Mouse (Mus musculus): Measurements from ENCODE around the gene Stam. TPM values are rescaled to one million over a fixed set of nuclear protein-coding genes. Genes with fewer than 3 reads are reported as not detected.

Stam gene
- 128 and 139 TPM in 2 replicates for polyA plus RNA-seq (2014; fragmentation: Nextera tagmentation; extraction: Ambion mirVana)

DNA sequence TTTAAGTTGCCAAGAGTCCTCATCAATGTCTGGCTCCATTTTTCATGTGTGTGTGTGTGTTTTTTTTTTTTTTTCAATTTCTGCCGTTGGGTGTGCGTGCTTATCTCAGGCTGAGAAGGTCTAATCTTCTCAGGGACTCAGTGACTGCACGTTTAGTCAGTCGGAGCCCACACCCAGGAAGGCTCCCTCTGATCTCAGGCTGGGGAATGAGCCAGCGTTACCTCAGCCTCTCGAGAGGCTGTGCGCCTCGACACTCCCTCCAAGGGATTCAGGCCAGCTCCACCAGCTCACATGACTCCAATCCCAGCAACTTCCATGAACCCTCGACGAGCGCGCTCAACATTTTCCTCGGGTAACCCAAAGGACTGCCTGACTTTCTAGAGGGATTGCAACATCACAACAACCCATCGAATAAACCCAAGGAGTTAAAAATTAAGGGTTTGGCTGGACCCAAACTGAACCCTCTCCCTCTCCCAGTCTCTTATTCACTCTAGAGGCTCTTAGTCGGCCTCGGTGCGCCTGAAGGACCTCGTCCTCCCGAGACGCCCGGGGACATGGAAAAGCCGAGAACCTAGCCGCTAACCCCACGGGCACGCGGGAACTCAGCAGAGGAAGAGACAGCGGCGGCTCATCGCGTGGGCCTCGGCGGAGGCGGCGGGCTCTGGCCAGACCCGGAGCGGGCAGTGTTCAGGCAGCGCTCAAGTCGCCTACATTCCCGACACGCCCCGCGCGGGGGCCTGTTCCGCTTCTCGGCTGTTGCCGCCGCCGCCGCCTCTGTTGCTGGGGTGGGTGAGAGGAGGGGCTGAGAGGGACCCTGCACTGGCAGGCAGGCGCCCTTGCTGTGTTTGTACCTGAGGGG is at the start of gene Stam:
Gene Stam (plus strand): TSS at position 737 of the 859 bp plus-strand sequence.
- WGBS = under 1% methylated on average over 46 of the region's 50 CpGs
- H3K9me3 ChIP-seq (replicated peaks; ENCODE audit: control insufficient read depth, low read length) = no peaks in the 10 kb centered on the region

DNA sequence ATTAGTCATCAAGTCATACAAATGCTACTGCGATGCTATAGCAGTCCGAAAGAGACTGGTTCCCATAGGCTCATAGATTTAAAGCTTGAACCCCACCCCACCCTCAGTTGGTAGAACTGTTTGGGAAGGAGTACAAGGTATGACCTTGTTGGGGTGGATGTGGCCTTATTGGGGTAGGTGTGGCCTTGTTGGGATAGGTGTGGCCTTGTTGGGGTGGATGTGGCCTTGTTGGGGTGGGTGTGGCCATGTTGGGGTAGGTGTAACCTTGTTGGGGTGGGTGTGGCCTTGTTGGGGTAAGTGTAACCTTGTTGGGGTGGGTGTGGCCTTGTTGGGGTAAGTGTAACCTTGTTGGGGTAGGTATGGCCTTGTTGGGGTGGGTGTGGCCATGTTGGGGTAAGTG is 32.6 kb upstream of the Stam start:
- Histone ChIP-seq H3K36me3 (ENCODE audit: control insufficient read depth, insufficient read depth, low read length) (no peaks in the 10 kb centered on the region), H3K9me3 (replicated peaks; ENCODE audit: control insufficient read depth, low read length) (no peaks in the 10 kb centered on the region), H3K9ac (ENCODE audit: low read length) (no peak overlapping the region), H3K4me1 (ENCODE audit: control insufficient read depth, insufficient read depth, low read length) (no peaks in the 10 kb centered on the region), H3K4me2 (ENCODE audit: low read length) (no peak overlapping the region), H3K27ac (ENCODE audit: low read depth, low read length) (no peak overlapping the region), H3K4me3 (ENCODE audit: low read depth, low read length) (no peak overlapping the region), H3K27me3 (replicated peaks; ENCODE audit: control insufficient read depth, insufficient read depth, low read length) (no peaks in the 10 kb centered on the region)
- 96% methylated on average over 2 of the region's 2 CpGs for WGBS
- DNase-seq (ENCODE audit: low spot score) (no peak), ATAC-seq (no peak)

More for the DNA sequence above, at the start of gene Stam:
- ATAC-seq (peak; percentile 98), DNase-seq (ENCODE audit: low spot score) (peak; percentile 94)
- Histone ChIP-seq H3K27ac (ENCODE audit: low read depth, low read length) (peak within 1 kb of the TSS; percentile 92), H3K9ac (ENCODE audit: low read length) (peak within 1 kb of the TSS; percentile 90), H3K4me2 (ENCODE audit: low read length) (peak within 1 kb of the TSS; percentile 52), H3K27me3 (replicated peaks; ENCODE audit: control insufficient read depth, insufficient read depth, low read length) (no peaks in the 10 kb centered on the region), H3K36me3 (ENCODE audit: control insufficient read depth, insufficient read depth, low read length) (no peaks in the 10 kb centered on the region), H3K4me1 (ENCODE audit: control insufficient read depth, insufficient read depth, low read length) (peaks cover 21% of the 10 kb centered on the region), H3K4me3 (ENCODE audit: low read depth, low read length) (peak within 1 kb of the TSS; percentile 74)

DNA sequence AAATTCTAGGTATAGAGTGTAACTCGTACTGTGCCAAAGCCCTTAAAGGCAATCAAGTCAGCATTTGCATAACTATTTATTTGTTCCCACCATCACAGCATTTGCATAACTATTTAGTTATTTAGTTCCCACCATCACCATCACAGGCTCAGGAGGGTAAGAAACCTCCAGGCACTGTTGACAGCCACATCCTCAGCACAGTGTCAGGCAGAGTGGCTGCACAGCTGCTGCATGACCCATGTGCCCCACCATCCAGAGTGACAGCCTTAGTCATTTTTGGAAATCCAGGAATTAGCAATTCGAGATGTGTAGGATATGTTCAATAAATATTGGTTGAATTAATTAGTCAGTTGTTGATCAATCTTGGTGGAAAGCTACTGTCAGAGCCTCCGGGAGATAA is 30.9 kb upstream of the Stam start:
- ATAC-seq (no peak), DNase-seq (ENCODE audit: low spot score) (no peak)
- no peaks in the 10 kb centered on the region for H3K27me3 ChIP-seq (replicated peaks; ENCODE audit: control insufficient read depth, insufficient read depth, low read length)
- H3K4me3 ChIP-seq (ENCODE audit: low read depth, low read length) = no peak overlapping the region
- no peaks in the 10 kb centered on the region for H3K4me1 ChIP-seq (ENCODE audit: control insufficient read depth, insufficient read depth, low read length)
- no peak overlapping the region for H3K27ac ChIP-seq (ENCODE audit: low read depth, low read length)
- H3K9me3 ChIP-seq (replicated peaks; ENCODE audit: control insufficient read depth, low read length) = no peaks in the 10 kb centered on the region
- H3K9ac ChIP-seq (ENCODE audit: low read length) = no peak overlapping the region
- H3K36me3 ChIP-seq (ENCODE audit: control insufficient read depth, insufficient read depth, low read length) = no peaks in the 10 kb centered on the region
- WGBS = 66% methylated on average over 3 of the region's 3 CpGs
- H3K4me2 ChIP-seq (ENCODE audit: low read length) = no peak overlapping the region

DNA sequence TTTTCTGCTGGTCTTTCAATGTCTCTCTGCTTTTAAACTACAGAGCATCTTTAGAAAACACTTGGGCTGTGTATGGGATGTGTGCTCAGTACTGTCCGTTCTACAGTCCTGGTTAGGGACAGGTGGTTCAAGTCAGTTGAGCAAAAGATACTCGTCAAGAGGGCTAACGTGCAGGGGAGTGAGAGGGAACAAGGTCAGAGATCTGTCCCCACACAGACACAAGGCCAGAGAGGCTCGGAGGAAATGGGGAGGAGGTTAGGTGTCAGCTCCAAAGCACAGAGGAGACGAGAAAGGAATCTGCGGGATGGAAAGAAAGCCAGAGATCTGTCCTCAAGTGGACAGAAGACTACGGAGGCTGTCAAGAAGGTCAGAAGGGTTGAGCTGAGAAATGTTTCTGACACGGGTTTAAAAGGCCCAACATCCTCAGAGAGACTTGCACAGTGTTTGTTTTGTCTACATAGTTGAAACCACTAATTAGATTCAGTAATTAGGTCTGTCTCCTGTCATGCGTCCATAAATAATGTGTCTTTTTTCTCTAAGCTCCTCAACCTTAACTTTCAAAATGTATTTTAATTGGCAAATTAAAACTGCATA is 30.2 kb upstream of the Stam start:
- no peak for ATAC-seq
- Histone ChIP-seq H3K27ac (ENCODE audit: low read depth, low read length) (no peak overlapping the region), H3K9ac (ENCODE audit: low read length) (no peak overlapping the region), H3K36me3 (ENCODE audit: control insufficient read depth, insufficient read depth, low read length) (no peaks in the 10 kb centered on the region), H3K27me3 (replicated peaks; ENCODE audit: control insufficient read depth, insufficient read depth, low read length) (no peaks in the 10 kb centered on the region), H3K4me1 (ENCODE audit: control insufficient read depth, insufficient read depth, low read length) (no peaks in the 10 kb centered on the region), H3K4me2 (ENCODE audit: low read length) (no peak overlapping the region), H3K9me3 (replicated peaks; ENCODE audit: control insufficient read depth, low read length) (no peaks in the 10 kb centered on the region), H3K4me3 (ENCODE audit: low read depth, low read length) (no peak overlapping the region)
- DNase-seq (ENCODE audit: low spot score) = peak; percentile 14
- 36% methylated on average over 9 of the region's 9 CpGs for WGBS

DNA sequence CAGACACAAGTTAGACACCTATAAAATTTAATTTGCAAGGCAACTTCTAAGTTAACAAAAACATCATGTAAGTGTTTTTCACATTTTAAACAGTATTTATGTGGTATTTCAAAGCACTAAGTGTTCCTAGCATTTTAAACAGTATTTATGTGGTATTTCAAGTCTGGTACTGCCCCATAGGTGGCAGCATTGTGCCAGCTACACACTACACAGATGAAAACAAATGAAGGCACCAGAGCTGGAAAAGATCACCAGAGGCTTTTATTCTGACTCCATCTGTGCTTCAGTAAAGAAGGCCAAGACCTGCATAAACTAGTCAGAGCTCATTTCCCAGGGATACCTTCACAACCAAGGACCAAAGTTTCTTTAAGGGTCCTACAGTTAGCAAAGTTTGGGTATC is 25.5 kb upstream of the Stam start:
- no peak overlapping the region for H3K9ac ChIP-seq (ENCODE audit: low read length)
- no peaks in the 10 kb centered on the region for H3K36me3 ChIP-seq (ENCODE audit: control insufficient read depth, insufficient read depth, low read length)
- no peaks in the 10 kb centered on the region for H3K27me3 ChIP-seq (replicated peaks; ENCODE audit: control insufficient read depth, insufficient read depth, low read length)
- DNase-seq (ENCODE audit: low spot score) (peak; percentile 91), ATAC-seq (peak; percentile 86)
- no peaks in the 10 kb centered on the region for H3K4me1 ChIP-seq (ENCODE audit: control insufficient read depth, insufficient read depth, low read length)
- H3K4me2 ChIP-seq (ENCODE audit: low read length) = no peak overlapping the region
- H3K4me3 ChIP-seq (ENCODE audit: low read depth, low read length) = no peak overlapping the region
- H3K9me3 ChIP-seq (replicated peaks; ENCODE audit: control insufficient read depth, low read length) = no peaks in the 10 kb centered on the region
- no peak overlapping the region for H3K27ac ChIP-seq (ENCODE audit: low read depth, low read length)

DNA sequence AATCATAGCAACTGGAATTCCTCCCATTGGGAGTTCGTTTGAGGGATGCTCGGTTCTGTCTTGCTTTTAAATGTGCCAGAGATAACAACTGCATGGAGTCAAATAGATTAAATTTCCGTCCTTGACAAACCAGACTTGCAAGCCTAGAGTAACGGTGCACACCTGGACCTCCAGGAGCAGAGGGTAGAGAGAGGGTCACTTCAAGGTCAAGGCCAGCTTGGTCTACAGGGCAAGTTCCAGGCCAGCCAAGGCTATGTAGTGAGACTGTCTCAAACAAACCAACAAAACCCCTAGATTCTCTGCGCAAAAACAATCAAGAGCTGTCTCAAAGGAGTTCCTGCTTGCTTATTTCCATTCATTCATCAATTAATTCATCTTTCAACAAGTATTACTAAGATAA is 25.1 kb upstream of the Stam start:
- H3K4me3 ChIP-seq (ENCODE audit: low read depth, low read length) = no peak overlapping the region
- no peaks in the 10 kb centered on the region for H3K36me3 ChIP-seq (ENCODE audit: control insufficient read depth, insufficient read depth, low read length)
- DNase-seq (ENCODE audit: low spot score) (no peak), ATAC-seq (peak; percentile 40; the same call in 1 of the 2 replicates)
- no peaks in the 10 kb centered on the region for H3K9me3 ChIP-seq (replicated peaks; ENCODE audit: control insufficient read depth, low read length)
- H3K27me3 ChIP-seq (replicated peaks; ENCODE audit: control insufficient read depth, insufficient read depth, low read length) = no peaks in the 10 kb centered on the region
- no peak overlapping the region for H3K9ac ChIP-seq (ENCODE audit: low read length)
- H3K4me1 ChIP-seq (ENCODE audit: control insufficient read depth, insufficient read depth, low read length) = no peaks in the 10 kb centered on the region
- no peak overlapping the region for H3K4me2 ChIP-seq (ENCODE audit: low read length)
- no peak overlapping the region for H3K27ac ChIP-seq (ENCODE audit: low read depth, low read length)
- WGBS = 73% methylated on average over 5 of the region's 5 CpGs

DNA sequence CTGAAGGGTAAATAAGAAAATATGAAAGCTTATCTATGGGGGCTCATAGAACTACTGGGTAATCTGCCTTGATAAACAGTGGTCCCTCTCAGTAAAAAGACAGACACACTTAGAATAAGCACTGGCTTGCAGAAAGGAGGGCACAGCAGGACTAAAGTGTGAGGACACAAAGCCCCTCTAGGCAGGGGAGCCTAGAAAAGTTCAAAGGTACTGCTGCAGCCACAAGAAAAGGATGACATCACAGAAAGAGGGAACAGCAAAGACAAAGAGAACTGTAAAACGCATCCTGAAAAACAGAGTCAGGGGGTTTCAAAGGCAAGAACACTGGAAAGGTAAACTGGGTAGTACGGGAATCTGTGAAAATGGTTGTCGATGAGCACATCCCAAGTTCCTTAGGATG is 20.3 kb upstream of the Stam start:
- peaks cover 3% of the 10 kb centered on the region; the same call in 1 of the 2 replicates for H3K4me1 ChIP-seq (ENCODE audit: control insufficient read depth, insufficient read depth, low read length)
- no peaks in the 10 kb centered on the region for H3K36me3 ChIP-seq (ENCODE audit: control insufficient read depth, insufficient read depth, low read length)
- H3K9ac ChIP-seq (ENCODE audit: low read length) = no peak overlapping the region
- H3K4me2 ChIP-seq (ENCODE audit: low read length) = no peak overlapping the region
- H3K27ac ChIP-seq (ENCODE audit: low read depth, low read length) = no peak overlapping the region
- DNase-seq (ENCODE audit: low spot score) = no peak
- H3K4me3 ChIP-seq (ENCODE audit: low read depth, low read length) = no peak overlapping the region
- H3K27me3 ChIP-seq (replicated peaks; ENCODE audit: control insufficient read depth, insufficient read depth, low read length) = no peaks in the 10 kb centered on the region
- ATAC-seq = no peak
- WGBS = 40% methylated on average over 3 of the region's 3 CpGs
- H3K9me3 ChIP-seq (replicated peaks; ENCODE audit: control insufficient read depth, low read length) = no peaks in the 10 kb centered on the region

DNA sequence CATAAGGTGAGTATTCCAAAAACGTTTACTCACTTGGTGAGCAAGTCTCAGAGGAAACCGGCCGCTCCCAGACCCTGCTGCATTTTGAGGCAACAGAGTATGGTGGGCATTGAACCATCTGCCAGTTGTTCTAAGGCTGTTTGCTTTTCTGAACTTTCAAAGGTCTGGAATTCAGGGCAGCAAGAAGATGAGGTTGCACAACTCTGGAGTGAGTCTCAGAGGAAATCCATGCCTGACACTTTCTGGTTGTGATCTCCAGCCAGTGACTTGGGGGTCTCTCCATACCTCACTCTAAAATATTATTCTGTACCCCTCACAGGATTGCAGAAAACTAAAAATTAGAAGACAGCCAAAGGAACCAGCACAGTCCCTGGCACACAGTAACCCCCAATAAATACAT is 19.7 kb upstream of the Stam start:
- no peak overlapping the region for H3K4me3 ChIP-seq (ENCODE audit: low read depth, low read length)
- no peak for ATAC-seq

DNA sequence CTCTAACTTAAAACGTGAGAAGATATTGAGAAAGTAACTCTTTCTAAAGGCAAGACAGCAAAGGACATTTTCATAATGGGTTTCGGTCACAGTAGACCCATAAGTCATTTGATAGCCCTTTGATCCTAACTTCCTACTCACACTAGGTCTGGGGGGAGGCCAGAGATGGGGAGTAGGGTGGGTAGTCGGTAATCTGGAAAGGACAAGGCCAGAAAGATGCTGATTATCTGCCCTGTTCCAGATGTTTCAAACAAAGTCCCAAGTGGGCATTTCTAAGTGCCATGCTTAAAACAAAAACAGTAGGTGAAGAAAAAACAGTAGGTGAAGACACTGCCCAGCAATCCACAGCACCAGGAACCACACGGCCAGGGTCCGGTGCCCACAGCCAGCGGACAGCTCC is 19.2 kb upstream of the Stam start:
- DNase-seq (ENCODE audit: low spot score) = no peak
- Histone ChIP-seq H3K27ac (ENCODE audit: low read depth, low read length) (peak overlapping the region; percentile 88), H3K27me3 (replicated peaks; ENCODE audit: control insufficient read depth, insufficient read depth, low read length) (no peaks in the 10 kb centered on the region), H3K36me3 (ENCODE audit: control insufficient read depth, insufficient read depth, low read length) (no peaks in the 10 kb centered on the region), H3K4me3 (ENCODE audit: low read depth, low read length) (peak overlapping the region; percentile 65), H3K9me3 (replicated peaks; ENCODE audit: control insufficient read depth, low read length) (no peaks in the 10 kb centered on the region), H3K4me2 (ENCODE audit: low read length) (peak overlapping the region; percentile 74), H3K4me1 (ENCODE audit: control insufficient read depth, insufficient read depth, low read length) (peaks cover 3% of the 10 kb centered on the region; the same call in 1 of the 2 replicates), H3K9ac (ENCODE audit: low read length) (peak overlapping the region; percentile 79)
- ATAC-seq = peak; percentile 5
- 7% methylated on average over 6 of the region's 6 CpGs for WGBS

More for the DNA sequence above, 19.7 kb upstream of the Stam start:
- no peaks in the 10 kb centered on the region for H3K27me3 ChIP-seq (replicated peaks; ENCODE audit: control insufficient read depth, insufficient read depth, low read length)
- 68% methylated on average over 3 of the region's 3 CpGs for WGBS
- peak overlapping the region; percentile 2 for H3K4me2 ChIP-seq (ENCODE audit: low read length)
- no peak for DNase-seq (ENCODE audit: low spot score)
- no peaks in the 10 kb centered on the region for H3K36me3 ChIP-seq (ENCODE audit: control insufficient read depth, insufficient read depth, low read length)
- no peaks in the 10 kb centered on the region for H3K9me3 ChIP-seq (replicated peaks; ENCODE audit: control insufficient read depth, low read length)
- no peak overlapping the region for H3K27ac ChIP-seq (ENCODE audit: low read depth, low read length)
- peaks cover 3% of the 10 kb centered on the region; the same call in 1 of the 2 replicates for H3K4me1 ChIP-seq (ENCODE audit: control insufficient read depth, insufficient read depth, low read length)
- no peak overlapping the region for H3K9ac ChIP-seq (ENCODE audit: low read length)
